Mouse (Mus musculus) adrenal gland, adult 2 months (tissue): ENCODE measurements around the gene Ms4a10. TPM values are rescaled to one million over a fixed set of nuclear protein-coding genes. Genes with fewer than 3 reads are reported as not detected.

Experiments used
- DNase-seq: peaks from one replicate; pipeline ENCODE4 v3.0.0; 2021
- long read RNA-seq: library from polyadenylated mRNA; stranded (forward); transcript quantifications from one replicate; pipeline ENCODE4 v2.0.0, GENCODE M21; 2021
- polyA plus RNA-seq: library from polyadenylated mRNA; depleted of rRNA; stranded (reverse); fragments of >200 nt; gene quantifications from 2 replicates; pipeline ENCODE4 v1.2.3, GENCODE M21; 2012; rRNA removed
- total RNA-seq, 2 experiments: library from RNA; stranded (reverse); gene quantifications; 2 replicates each; pipeline ENCODE4 v1.2.3; 2021

Ms4a10 gene
- total RNA-seq (10 to 100 TPM in 1 of 2 experiments, 1 to 10 TPM in 1; 1.1 to 75.2 TPM), polyA plus RNA-seq (15.4 and 35.0 TPM in 2 replicates)
- long read RNA-seq, partial matches to known transcripts: 1 of 1 reads
- long read RNA-seq, other reads (novel, unspliced or antisense): 0 of 1 reads

DNA sequence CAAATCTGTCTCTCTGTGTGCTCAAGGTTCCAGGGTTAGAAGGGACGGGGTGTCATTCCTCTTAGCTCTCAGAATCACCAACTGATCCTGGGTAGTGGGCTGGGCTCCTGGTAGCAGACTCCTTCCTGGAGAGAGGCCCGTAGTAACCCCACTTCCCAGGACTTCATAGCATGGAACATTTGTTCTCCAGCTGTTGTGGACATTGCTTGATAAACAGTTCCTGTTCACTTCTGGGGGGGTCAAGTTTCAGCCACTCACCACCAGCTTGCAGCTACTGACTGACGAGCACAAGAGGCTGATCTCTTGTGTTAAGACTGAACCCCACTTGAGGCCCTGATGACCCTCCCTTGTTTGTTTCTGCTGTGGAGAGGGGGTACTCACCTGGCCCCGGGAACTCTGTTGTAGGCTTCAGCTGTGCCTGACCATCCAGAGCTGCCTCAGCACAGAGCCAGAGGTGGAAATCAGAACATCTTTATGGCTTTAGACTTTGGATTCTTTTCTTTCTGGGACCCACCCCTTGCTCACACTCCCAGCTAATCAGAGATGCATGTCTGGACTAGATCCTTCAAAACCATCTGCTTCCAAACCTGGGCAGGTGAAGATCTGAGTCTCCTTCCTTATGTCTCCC lies at the start of gene Ms4a10:
Ms4a10 (minus strand) TSS at position 433 of the 628 bp plus-strand sequence.
- DNase-seq: no peak

- no peak for DNase-seq
Observed at GRCm38 (mm10) chr19:11022382-11022781, 47.9 kb upstream of the Ms4a10 start.

DNA sequence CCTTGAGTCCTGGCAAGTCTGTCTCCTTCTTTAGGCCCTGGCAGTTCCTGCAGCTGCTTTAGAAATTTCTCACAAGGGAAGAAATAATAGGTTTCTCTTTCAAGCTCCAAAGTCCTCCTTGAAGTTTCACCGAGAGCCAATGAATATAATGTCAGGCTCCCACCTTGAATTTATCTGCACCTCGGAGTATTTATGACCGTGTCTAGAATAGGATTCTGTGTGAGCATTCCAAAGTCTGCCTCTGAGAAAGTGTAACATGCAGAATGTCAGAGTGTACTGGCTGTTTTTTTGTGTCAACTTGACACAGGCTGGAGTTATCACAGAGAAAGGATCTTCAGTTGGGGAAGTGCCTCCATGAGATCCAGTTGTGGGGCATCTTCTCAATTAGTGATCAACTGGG lies 43.4 kb upstream of the Ms4a10 start, which contains the start of gene Ms4a18:
Ms4a18 (minus strand) TSS at position 141 of the 400 bp plus-strand sequence.
- no peak for DNase-seq

DNA sequence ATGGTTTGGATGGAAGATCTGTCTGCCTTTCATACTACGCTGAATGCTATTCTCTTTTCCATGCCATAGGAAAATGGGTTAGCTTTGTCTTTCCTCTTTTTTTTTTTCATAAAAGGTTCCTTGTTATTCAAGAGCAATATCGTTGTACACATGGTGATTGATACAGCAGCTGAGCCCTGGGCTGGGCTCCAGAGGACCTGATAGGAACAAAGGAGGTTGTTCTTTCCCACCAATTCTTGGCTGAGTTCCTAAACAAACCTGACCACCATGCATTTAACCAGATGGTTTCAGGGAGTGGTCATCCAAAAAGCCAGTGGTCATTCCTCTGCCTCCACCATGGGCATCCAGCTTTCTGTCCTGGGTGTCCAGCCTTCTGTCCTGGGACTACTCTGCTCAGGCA lies 42.8 kb upstream of the Ms4a10 start:
- DNase-seq: no peak

- DNase-seq: no peak
Observed at GRCm38 (mm10) chr19:11015998-11016397, 41.5 kb upstream of the Ms4a10 start.

- no peak for DNase-seq
Observed at GRCm38 (mm10) chr19:11015468-11015867, 41.0 kb upstream of the Ms4a10 start.

DNA sequence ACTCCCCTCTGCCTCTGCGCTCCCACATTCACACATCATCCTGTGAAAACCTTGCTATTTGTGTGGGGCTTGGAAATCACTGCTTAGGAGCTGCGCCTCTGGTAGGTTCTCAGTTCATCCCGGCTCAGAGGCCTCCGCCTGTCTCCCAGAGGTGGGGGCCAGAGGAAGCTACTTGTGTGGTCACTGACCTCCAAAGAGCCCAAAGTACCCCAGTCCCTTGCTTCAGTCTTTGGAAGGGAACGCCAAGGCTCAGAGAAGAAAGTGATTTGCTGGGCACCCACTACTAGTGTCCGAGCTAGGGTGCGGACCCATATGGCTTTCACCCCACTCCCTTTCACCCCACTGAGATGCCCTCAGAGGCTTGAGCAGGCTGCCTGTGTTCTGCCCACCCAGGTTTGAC lies 18.7 kb upstream of the Ms4a10 start, which contains the start of gene Ms4a15:
Ms4a15 (minus strand) TSS at position 101 of the 400 bp plus-strand sequence.
- DNase-seq: no peak

GRCm38 (mm10) chr19:10991911-10992310 lies 17.4 kb upstream of the Ms4a10 start:
- no peak for DNase-seq

- DNase-seq: no peak
Observed at GRCm38 (mm10) chr19:10990751-10991150, 16.3 kb upstream of the Ms4a10 start.

DNA sequence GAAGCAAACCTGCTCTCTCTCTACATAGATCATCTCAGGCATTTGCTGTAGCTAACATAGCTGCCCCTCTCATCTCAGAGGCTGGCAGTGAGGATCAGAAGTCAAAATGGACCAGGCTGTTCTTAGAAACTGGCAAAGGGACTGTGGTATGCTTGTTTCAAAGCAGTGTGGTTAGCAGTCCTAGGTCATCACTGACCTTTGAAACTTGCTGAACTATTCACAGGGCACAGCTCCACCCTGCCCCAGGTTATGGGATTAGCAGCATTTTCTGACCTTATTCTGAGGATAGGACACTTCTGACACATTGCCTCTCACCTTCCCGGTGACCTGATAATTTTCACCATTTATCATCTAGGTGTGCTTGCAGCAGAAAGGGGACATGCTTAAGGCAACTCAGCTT lies 14.1 kb upstream of the Ms4a10 start:
- no peak for DNase-seq

- peak; percentile 65 for DNase-seq
Observed at GRCm38 (mm10) chr19:10985889-10986288, 11.4 kb upstream of the Ms4a10 start.

DNA sequence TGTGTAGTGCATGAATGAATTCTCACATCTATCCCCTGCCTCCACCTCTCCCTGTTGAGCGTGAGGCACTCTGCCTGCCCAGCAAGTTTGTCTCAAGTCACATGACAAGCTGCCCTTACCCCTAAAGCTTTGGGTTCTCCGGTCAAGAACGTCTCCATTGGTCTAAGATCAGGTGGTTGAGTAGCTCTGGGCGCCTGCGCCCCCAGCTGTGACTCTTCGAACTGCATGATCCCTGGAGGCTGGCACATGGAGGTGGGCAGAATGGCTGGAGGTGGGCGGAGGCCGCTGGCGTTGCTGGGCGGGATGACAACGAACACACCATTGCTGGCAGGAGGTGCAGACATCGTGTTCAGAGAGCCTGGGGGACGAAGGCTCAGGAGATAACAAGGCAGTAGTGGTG lies 10.1 kb upstream of the Ms4a10 start:
- no peak for DNase-seq

- DNase-seq: peak; percentile 65
Observed at GRCm38 (mm10) chr19:10983146-10983545, 8.7 kb upstream of the Ms4a10 start.

DNA sequence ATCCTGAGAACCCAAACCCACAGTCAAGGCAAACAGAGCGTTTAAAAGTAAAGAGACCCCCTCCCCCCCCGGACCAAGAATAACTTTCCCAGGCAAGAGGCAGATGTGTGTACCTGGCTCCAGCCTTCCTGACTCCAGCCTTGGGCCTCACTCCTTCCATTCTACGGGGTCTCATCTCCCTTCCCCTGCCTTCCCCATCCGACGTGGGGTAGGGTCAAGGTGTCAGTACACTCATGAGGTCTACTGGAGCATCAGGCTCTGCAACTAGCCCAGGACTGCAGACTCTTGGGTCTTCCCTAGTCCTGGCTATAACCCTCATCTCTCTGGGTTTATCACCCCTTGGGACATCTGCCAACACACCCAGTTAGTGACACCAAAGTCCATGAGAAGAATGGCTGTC lies 5.7 kb upstream of the Ms4a10 start:
- no peak for DNase-seq

DNA sequence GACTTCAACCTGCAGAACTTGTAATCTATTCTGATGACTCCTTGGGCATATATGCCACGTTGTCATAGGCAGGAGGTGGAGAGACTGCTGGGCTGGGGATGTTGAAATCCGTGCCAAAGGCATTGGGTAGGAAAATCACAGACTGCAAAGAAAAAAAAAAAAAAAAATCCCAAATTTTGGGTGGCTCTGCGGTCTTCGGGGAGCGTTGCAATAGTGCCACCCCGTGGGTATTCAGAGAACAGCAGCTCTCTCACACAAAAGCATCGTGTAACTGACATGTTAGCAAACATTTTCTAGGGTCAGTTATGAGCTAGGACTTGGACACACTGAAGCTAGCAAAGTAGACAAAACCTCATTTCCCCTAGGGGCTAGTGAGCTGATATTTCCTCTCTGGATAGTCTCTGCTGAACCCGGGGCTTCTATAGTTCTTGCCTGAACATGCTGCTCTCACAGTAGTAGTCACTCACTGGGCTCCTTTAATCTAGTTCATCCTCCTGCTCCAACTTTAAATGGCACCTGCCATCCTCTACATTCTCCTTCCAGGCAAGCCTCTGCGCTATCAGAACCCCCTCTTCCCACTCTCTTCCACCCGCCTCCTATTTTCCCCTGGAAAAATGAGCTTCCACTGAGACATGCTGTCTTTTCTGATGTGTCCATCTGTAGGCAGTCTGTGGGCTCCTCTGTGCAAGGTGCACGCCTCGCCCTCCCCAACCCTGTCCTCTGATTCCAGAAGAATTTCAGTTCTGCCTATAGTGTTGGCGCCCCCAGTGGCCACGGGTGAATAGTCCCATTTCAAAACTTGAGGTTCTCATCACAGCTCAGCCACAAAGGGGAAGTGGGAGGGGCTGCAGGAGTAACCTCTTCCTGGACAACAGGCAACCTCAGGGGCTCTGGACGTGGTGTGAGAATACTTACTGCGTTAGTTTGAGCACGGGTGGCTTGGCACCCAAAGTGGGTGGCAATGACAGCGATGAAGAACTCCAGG lies 5.0 kb upstream of the Ms4a10 start:
- peak; percentile 76 for DNase-seq

DNA sequence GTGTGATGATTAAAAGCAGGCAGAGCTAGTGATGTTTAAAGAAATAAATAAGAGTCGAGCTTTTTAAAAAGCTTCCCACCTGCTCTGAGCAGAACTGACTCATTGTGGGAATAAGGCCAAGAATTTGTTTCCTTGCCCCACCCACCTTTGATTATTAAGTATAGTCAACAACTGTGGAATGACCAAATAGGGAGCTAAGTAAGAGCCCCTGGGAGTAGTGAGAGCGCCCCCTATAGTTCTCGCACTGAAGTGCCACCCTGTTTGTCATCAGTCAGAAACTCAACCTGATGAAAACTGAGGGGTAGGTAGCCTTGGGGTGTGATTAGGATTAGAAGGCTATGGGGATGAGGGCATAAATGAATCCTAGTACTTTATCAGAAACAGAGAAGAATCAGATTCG lies 1.8 kb upstream of the Ms4a10 start:
- DNase-seq: peak; percentile 40

DNA sequence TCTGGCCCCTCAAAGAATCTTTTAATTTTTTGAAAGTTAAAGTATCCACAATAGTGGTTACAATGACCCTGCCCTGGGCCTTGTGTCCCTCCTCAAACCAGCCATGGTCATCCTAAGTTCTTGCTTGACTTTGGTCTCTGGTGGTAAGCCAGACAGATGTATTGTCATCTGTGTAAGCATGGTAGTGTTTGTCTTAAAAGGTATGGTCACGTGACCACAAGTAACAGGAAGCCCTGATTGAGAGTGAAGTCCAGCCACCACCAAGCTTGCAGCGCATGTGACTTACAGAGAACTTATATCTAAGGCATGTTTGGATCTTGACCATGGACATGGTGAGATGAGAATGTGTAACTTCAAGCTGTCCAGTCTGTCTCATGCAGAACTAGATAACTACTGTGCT lies 717 bp upstream of the Ms4a10 start:
- DNase-seq: no peak

DNA sequence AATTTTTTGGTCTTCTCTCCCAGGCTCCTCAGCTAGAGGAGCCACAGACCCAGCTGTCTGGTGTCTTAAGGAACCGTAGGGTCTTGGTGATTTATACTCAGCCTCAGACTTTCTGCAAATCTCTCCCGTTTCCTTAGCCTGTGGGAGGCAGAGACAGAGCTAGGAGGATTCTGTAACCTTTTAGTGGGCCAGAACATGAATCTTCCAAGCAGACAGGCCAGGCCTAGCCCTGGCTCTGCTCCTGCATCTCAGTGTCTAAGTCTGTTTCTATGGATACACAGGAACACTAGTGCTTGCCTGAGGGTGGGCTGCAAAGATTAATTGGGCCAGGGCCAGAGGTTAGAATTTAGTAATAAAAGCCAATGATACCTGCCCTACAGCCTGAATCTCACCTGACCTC lies 1.3 kb downstream of the Ms4a10 start:
- no peak for DNase-seq

GRCm38 (mm10) chr19:10972660-10973059 lies 1.8 kb downstream of the Ms4a10 start:
- DNase-seq: no peak

DNA sequence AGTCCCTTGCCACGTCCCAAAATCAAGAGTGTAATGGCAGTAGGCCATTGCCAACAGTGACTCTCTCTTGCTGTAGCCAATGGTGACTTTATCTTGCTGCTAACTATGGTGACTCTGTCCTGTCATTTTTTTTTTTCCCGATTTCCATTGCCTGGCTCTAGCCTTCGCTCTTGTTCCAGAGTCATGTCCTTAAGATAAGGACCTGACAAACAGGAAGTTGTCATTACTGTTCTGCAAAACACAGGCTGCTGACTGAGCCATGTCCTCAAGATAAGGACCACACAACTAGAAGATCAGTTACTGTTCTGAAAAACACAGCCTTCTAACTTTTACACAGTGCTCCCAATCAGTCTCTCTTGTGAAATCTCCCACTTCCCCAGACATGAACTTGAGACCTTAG lies 4.0 kb downstream of the Ms4a10 start:
- DNase-seq: no peak

GRCm38 (mm10) chr19:10968578-10968977 lies 5.9 kb downstream of the Ms4a10 start:
- peak; percentile 91 for DNase-seq

DNA sequence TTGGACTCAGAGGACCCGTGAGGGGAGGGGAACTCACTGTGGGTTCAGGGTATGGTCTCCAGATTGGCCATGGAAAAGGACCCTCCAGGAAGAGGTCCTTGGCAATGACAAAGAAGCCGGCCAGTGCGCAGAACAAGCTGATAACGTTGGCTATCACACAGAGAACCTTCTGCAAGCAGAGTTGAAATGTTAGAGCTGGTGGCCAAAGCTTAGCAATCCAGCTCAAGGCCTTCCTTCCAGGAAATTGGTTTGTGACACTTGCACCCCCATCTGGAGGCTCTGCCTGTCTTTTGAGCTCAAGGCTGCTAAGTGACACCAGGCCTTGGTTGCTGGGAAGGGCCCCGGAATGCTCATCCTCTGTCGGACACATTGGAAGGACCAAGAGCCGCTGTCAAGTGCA lies 8.7 kb downstream of the Ms4a10 start:
- DNase-seq: peak; percentile 71

GRCm38 (mm10) chr19:10959978-10960346 lies 14.5 kb downstream of the Ms4a10 start:
- no peak for DNase-seq
